ENCODE assay signal across 25 mouse cellular contexts in genomic region chr5:113864992-113865391, GRCm38 (mm10). TPM values are rescaled to one million over a fixed set of nuclear protein-coding genes. Genes with fewer than 3 reads are reported as not detected.
"Had no signal": no experiment of that assay in that cellular context is flagged by ENCODE, and none has a peak within 500 bp of the region (broad histone marks: within the 10 kb centered on the region; RNA-seq: fewer than 3 reads in every experiment).

No protein-coding gene starts in this region.

- ATAC-seq: intestine, embryonic 15.5 days; midbrain, embryonic 13.5 days; midbrain, embryonic 16.5 days had no signal

- H3K9me3 ChIP-seq: intestine, embryonic 15.5 days; kidney, embryonic 15.5 days; limb, embryonic 12.5 days; limb, embryonic 15.5 days; midbrain, embryonic 10.5 days; midbrain, embryonic 13.5 days; neural tube, embryonic 13.5 days had no signal

- H3K4me3 ChIP-seq: intestine, embryonic 15.5 days; kidney, embryonic 15.5 days; left cerebral cortex, adult 2 months; limb, embryonic 12.5 days; limb, embryonic 15.5 days; midbrain, embryonic 10.5 days; midbrain, embryonic 13.5 days; myocyte; neural tube, embryonic 13.5 days had no signal

- H3K9ac ChIP-seq: intestine, embryonic 15.5 days; kidney, embryonic 15.5 days; limb, embryonic 12.5 days; limb, embryonic 15.5 days; midbrain, embryonic 13.5 days; neural tube, embryonic 13.5 days had no signal

- H3K27me3 ChIP-seq: intestine, embryonic 15.5 days; kidney, embryonic 15.5 days; limb, embryonic 12.5 days; limb, embryonic 15.5 days; midbrain, embryonic 13.5 days; neural tube, embryonic 13.5 days had no signal

- H3K27ac ChIP-seq: intestine, embryonic 15.5 days; kidney, embryonic 15.5 days; left cerebral cortex, adult 2 months; limb, embryonic 12.5 days; limb, embryonic 15.5 days; midbrain, embryonic 10.5 days; midbrain, embryonic 13.5 days; neural tube, embryonic 13.5 days; stomach, postnatal 0 days had no signal

- H3K4me2 ChIP-seq: intestine, embryonic 15.5 days; kidney, embryonic 15.5 days; limb, embryonic 12.5 days; limb, embryonic 15.5 days; midbrain, embryonic 13.5 days; neural tube, embryonic 13.5 days had no signal

- DNase-seq: kidney, adult 11 months; kidney, adult 8-10 months; kidney, postnatal 10 days; kidney, postnatal 36 days; layer of hippocampus, postnatal 36 days; left cerebral cortex, postnatal 4 days; lung, adult 2 months; lung, postnatal 14 days; lung, postnatal 4 days; right cerebral cortex, postnatal 14 days; right cerebral cortex, postnatal 4 days; thymus, adult 2 months; thymus, postnatal 14 days; thymus, postnatal 4 days had no signal

RNA-seq across cellular contexts. Expression of gene Selplg, which starts 32.5 kb away (rescaled TPM):
- polyA plus RNA-seq: myocyte had no signal
